Mouse (Mus musculus) right cerebral cortex, postnatal 25 days (tissue): Measurements from ENCODE around the gene Dohh.
A peak's percentile ranks its signal among the peaks of the same experiment; 100 is the strongest.

Experiments used
- DNase-seq: peaks from one replicate; pipeline ENCODE4 v3.0.0; 2022

Gene Dohh

GRCm38 (mm10) chr10:81383802-81384604, at the start of gene Dohh, which contains the start of gene Gm48551:
Dohh (plus strand) TSS chr10:81384428.
Gm48551 (plus strand) TSS chr10:81384466.
- DNase-seq, result peak; percentile 97

DNA sequence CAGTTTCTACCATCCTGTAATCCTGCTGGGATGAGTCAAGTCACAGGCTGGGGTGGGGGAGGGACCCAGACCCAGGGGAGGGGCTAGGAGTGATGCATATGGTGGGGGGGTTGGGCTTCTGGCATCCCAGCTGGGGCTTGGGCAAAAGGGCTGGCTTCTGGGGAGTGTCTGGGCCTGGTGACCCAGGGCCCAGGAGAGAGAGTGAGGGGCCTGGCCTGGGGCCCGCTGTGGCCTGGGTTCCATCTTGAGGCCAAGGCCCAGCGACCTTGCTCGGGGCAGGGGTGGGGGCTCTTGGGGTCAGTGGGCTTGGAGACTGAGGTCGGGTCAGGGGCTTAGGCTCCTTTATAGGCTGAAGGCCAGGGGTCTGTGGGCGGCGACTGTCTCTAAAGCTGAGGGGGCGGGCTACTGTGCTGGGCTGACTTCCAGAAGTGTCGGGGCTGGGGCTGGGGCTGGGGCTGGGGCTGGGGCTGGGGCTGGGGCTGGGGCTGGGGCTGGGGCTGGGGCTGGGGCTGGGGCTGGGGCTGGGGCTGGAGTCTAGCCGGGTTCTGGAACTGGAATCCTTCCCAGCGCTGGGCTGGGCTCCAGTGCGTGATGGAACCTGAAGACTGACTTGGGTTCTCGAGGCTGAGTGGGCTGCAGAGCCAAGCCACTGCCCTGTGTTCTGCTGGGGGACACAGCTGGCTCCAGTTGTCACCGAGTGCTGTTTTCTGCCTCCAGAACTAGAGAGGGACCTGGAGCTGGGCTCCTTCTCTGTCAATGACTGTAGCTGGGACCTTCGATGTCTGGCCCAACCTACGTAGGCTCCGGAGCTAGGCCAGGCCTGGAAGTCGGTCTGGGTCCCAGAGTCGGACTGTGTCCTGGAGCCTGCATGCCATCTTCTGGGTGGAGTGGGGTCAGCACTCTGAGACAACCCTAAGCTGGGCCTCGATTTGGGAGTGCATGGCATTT, 48.6 kb upstream of the Dohh start:
- DNase-seq, result no peak

DNA sequence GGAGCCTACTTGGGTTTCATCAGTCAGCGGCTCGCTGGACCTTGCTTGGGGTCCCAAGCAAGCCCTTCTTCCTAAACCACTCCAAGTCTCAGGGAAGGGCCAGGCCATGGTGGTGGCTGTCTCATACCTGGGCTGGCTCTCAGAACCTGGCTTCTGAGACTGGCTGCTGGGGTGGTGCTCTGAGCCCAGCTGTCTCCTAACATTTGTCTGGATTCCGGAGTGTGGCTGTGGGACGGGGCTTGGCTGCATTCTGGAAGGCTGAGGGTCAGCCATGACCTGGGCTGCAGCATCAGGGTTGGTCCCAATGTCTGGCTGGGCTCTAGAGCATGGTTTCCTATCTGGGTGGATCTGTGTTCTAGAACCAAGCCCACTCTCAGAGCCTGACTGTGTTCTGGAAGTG, 47.7 kb upstream of the Dohh start:
- no peak for DNase-seq

DNA sequence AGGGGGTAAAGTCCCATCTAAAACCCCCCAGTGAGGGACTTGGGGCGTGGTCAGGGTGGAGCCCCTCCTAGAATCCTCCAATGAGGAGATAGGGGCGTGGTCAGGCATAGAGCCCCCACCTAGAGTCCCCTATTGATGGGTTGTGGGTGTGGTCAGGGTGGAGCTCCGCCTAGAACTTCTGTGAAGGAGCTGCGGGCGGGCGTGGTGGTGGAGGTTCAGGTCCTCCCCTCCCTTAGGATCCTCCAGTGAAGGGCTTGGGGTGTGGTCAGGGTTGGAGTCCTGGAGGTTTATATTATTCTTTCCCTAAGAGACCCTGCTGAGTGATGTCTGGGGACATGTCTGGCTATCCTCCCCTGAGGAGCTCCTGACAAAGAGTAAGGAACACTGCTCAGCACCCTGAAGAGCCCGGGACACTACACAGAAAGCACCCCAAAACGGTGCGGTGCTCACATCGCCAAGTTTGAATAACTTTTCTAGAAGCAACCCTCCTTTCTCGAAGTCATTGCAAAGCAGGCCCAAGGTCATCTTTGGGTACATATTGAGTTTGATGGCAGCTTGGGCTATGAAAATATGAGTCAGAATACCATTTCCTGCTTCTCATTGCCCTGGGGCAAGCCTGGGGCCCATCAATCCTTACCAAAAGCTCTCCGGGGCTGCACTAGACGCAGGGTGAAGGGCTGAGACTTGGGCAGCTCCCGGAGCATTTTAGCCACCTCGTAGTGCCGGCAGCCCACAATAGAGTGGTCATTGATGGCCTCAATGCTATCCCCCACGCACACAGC, 43.5 kb upstream of the Dohh start:
- DNase-seq, result no peak

- no peak for DNase-seq
Observed at GRCm38 (mm10) chr10:81341333-81341949, 42.8 kb upstream of the Dohh start.

GRCm38 (mm10) chr10:81342686-81343505, 41.3 kb upstream of the Dohh start, which contains the start of gene Gipc3:
Gipc3 (minus strand) TSS chr10:81343266.
- no peak for DNase-seq

DNA sequence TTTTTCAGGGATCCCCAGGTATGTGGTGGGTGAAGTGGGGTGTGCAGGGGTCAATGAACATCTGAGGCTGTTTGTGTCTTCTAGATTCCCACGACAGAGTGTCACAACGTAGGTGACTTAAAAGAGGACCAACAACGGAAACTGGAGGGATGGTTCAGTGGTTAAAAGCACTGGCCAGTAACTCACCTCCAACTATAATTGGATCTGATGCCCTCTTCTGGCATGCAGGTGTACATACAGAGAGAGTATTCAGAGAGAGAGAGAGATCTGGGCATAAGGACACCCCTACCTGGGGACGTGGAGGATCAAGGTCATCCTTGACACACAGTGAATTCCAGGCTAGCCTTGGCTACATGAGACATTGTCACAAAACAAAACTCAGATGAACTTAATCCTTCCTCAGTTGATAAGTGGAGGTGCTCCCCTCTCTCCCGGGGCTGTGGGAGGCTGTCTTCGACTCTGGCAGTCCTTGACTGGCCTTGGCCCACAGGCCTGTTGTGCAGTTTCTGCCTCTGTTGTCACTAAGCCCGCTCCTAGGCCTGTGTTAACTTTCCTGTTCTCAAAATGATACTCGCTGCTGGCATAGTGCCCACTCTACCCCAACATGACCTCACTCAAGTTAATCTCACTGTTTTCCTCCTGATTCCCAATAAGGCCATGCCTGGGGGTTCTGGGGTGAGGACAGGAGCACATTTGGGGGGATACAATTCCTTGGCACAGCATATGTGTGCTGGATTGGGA, 39.6 kb upstream of the Dohh start:
- DNase-seq, result no peak

GRCm38 (mm10) chr10:81345162-81345534, 39.1 kb upstream of the Dohh start:
- DNase-seq, result no peak

DNA sequence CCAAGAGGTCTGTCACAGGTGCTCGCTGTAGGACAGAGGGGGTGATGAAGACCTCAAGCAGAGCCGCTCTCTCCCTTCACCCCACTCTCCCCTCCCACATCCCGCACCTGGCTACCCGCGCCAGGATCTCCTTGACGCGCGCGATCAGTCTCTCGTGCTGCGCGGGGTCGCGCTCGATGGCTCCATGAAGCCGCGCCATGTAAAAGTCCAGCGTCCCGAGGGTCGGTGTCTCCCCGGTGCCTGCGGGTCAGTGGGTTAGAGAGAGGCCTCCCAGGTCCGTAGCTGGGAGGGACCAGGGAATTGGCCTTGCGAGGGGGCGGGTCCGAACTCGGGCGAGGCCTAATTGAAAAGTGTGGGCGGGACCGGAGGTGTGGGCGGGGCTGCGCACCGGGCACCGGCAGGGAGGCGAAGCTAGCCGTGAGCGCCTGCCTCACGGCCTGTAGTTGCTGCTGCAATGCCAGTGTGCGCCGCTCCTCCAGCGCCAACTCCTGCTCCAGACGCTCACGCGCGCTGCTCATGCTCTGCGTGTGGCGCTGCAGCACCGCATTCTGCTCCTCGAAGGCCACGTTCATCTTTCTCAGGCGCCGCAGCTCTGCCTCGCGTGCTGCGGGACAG, 37.7 kb upstream of the Dohh start:
- peak; percentile 59 for DNase-seq

GRCm38 (mm10) chr10:81349146-81349545, 35.1 kb upstream of the Dohh start:
- DNase-seq, result no peak

- no peak for DNase-seq
Observed at GRCm38 (mm10) chr10:81349961-81350350, 34.3 kb upstream of the Dohh start.

DNA sequence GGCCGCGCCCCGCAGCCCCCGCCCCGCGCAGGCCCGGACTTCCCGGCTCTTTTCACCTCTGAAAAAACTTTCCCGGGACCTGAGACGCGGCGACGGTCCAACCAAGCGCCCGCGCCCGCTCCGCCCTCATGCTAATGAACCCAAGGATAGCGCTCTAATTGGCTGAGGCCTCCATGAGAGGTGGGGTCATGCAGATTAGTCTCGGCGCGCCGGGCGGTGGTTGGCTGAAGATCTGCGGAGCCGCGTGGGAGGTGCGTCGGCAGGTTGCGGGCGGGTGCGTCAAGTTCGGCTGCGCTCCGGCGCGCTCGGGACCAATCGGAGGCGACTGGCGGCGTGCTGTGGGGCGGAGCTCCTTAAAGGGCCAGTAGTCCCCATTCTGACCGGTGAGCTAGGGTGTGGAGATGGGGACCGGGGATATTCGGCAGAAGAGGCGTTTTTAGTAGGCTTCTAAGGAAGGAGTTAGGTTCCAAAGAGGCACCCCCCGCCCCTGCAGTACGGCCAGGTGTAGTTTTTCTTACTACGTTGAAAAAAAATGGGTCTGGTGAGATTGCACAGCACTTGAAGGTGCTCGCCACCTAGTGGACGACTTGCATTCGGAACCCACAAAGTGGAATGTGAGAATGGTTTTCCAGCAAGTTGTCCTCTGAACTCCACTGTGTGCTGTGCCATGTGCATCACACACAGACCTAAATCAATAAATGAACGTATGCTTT, 33.7 kb upstream of the Dohh start, which contains the start of gene Hmg20b:
Gene Hmg20b, minus strand, starts transcription at position 130 of the 713 bp plus-strand sequence.
- peak; percentile 100 for DNase-seq

DNA sequence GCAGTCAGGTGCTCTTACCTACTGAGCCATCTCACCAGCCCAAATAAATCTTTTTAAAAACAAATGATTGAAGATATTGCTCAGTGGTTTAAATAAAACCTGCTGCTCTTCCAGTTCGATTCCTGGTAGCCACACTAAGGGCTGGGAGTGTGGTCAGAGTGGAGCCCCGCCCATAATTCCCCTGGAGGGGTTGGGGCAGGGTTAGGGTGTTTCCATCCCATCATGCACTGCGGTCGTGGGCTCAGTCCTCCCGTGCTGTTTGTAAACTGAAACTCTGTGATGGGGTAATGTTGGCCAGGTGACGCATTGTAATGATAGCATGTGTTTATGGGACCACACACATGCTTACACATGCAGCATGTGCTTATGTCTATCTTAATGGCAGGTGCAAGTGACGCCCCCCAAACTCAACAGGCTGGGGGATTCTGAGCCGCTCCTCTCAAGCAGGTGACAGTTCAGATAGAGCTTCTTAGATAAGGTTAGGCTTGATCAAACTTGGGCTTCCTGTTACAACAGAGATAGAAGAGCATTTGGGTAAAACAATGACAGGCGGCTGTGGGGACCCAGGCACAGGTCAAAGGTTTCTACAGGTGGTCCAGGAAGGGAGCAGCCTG, 32.4 kb upstream of the Dohh start:
- no peak for DNase-seq

GRCm38 (mm10) chr10:81354738-81355477, 29.3 kb upstream of the Dohh start:
- no peak for DNase-seq

- no peak for DNase-seq
Observed at GRCm38 (mm10) chr10:81355533-81355932, 28.7 kb upstream of the Dohh start.

- no peak for DNase-seq
Observed at GRCm38 (mm10) chr10:81356352-81356990, 27.8 kb upstream of the Dohh start.

DNA sequence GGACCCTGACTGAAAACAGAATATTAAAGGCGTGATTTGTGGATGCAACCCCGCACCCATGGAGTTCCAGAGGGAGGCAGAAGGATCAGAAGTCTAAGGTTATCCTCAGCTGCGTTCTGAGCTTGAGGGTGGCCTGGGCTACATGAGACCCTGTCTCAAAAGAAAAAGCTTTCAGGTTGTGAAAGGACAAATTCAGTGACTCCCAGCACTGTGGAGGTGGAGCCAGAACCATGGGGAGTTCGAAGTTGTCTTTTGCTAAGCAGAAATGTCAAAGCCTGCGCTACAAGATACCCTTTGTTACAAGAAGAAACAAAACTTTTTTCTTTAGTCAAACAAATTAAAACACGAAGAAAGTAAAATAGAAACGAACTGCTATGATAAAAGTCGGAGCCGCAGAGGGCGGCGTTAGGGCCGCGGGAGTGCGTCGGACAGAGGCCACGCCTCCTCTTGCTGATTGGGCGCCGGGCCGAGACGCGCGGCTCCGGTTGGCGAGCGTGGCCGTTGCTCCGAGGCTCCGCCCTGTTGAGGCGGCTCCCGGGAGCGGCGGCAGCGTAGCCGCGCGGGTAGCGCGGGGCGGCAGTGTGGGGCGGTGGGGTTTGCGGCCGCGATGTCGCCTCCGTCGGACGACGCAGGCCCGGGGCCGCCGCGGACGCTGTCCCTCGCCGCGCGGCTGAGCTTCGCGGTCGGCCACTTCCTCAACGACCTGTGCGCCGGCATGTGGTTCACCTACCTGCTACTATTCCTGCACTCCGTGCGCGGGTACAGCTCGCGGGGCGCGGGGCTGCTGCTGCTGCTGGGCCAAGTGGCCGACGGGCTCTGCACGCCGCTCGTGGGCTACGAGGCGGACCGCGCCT, 27.0 kb upstream of the Dohh start, which contains the start of gene Mfsd12:
Gene Mfsd12, plus strand, starts transcription at position 501 of the 854 bp plus-strand sequence.
- peak; percentile 93 for DNase-seq
